Mouse (Mus musculus) gastrocnemius, postnatal 4 days (tissue): Measurements from ENCODE around the gene Ube2a. TPM values are rescaled to one million over a fixed set of nuclear protein-coding genes. Genes with fewer than 3 reads are reported as not detected.
A peak's percentile ranks its signal among the peaks of the same experiment; 100 is the strongest.
"Not testable (repeated sequence)": the region's sequence is repeated elsewhere in the genome, so short reads cannot be mapped to it uniquely, and the experiment has no call there.

Experiments used
- DNase-seq, 2 experiments: peaks; one replicate each; pipeline ENCODE4 v3.0.0; 2021 to 2022; ENCODE audit warnings: low spot score in 2 of 2, mixed read lengths in 2 of 2
- total RNA-seq, 2 experiments: library from RNA; stranded (reverse); gene quantifications; 2 replicates each; pipeline ENCODE4 v1.2.3; 2021

Ube2a gene
- total RNA-seq, 2 experiments from 2014 or later: 40.0 to 50.1 TPM

DNA sequence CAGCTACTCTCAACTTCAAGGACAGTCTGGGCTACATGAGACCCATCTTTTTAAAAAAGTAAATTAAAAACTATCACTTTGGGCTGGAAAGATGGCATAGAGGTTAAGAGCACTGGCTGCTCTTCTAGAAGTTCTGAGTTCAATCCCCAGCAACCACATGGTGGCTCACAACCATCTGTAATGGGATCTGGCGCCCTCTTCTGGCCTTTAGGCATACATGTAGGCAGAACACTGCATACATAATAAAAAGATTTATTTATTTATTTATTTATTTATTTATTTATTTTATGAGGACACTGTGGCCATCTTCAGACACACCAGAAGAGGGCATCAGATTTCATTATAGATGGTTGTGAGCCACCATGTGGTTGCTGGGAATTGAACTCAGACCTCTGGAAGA, 25.2 kb downstream of the Ube2a start:
- not testable (repeated sequence) for DNase-seq

DNA sequence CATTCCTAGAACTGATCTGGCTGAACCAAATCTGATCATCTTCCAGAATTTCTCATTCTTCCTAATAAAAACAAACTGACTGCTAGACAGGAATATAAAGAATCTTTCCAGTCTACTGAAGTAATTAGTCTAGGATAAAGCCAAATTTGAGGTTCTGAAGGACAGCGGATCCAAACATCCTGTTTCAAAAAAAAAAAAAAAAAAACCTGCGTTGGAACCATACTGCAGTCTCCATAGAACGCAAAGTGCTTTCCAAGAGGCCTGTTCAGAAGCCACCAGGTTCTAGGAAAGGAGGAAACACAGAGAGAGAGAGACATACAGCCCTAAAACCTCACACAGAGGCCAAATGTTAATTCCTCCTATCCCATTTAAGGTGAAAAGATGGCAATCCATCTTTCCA, 28.0 kb downstream of the Ube2a start:
- no peak for DNase-seq

DNA sequence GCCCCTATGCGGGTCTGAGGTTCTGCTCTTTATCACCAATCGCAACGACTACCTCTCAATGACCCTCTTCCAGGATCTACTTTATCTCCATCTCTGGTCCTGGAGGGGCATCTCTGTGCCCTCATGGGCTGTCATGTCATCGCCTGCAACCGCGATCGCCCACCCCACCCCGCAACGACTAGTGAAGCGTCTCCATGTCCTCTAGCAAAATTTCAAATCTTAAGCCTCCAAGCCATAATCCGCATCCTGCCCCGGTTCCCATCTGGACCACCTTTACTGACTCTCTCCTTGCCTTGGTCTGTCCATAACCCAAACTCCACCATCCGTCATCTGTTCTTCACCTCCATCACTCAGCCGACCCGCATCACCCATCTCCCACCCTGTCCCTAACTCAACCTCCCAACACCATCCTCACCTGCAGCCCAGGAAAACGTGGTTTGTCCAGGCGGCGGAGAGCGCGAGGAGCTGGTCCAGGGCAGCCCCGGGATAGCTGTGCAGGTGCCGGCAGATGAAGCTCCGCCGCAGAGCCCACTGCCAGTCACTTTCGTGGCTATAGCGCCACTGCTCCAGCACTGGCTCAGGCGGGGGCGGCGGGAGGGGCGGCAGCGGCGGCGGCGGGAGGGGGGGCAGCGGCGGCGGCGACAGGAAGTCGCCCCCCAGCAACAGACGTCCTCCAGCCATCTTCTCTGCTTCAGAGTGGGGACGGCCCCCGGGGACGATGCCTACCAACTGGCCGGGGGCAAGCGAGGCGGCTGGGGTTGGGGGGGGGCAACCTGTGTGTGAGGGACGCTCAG, 28.8 kb downstream of the Ube2a start, which contains the start of gene Nkrf:
Nkrf (minus strand) TSS at position 579 of the 794 bp plus-strand sequence.
- peak in 1 of 2 experiments; percentile 15 for DNase-seq

- DNase-seq: peak; percentile 80 to 86
Measured at GRCm38 (mm10) chrX:36903115-36903768, 29.5 kb downstream of the Ube2a start.

DNA sequence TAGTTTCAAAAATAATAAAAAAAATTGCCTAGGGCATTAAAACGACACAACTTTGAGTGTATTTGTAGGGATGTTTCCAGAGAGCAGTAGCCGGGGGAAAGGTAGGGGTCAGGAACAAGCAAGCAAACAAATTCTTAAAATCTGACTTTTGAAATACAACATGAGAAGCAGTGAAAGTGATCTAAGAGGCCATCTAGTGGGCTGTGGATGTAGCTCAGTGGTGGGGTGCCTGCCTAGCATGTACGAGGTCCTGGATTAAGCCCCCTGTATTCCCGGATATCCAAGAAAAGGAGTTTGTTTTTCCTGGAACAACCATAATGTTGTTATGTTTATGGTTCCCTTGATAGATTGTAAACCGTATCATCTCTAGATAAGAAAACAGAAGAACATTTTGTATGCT, 32.8 kb downstream of the Ube2a start:
- DNase-seq: no peak

- DNase-seq: peak in 1 of 2 experiments; percentile 29
Measured at GRCm38 (mm10) chrX:36911343-36911742, 37.6 kb downstream of the Ube2a start.

DNA sequence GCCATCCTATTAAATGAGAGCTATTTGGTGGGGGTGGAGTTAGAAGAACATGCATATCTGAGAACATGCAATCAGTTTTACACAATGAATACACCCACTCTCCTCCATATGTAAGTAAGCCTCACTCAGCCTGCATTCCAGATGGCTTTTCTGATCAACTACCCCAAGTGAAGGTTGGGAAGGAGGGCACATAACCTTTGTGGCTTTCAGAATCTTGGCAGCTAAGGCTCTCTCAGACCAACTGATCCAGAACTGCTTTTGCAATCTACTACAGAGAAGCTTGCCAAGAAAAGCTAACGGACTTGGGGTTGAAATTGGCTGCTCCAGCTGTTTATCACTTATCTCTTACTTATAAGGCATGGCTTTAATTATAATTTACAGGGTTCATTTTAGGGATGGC, 44.0 kb downstream of the Ube2a start:
- DNase-seq: no peak

DNA sequence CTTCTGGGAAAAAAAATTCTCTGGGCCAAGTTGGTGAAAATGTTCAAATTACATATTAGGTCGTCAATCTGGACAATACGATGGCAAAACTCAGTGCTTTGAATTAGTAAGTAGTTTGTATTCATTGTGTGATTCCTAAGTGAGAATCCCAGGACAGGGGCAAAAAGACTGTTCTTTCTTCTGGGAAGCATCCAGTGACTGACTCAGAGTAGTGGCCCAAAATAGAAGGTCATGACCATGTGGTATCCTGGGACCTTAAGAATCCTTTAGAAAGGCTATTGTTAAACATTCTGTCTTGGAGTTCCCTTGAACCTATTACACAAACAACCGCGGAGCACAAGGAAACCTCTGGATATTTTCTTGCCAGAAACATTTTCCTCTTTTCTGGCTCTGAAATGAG, 47.6 kb downstream of the Ube2a start:
- no peak for DNase-seq

GRCm38 (mm10) chrX:36928791-36929190, 55.1 kb downstream of the Ube2a start:
- no peak for DNase-seq

GRCm38 (mm10) chrX:36929694-36930093, 56.0 kb downstream of the Ube2a start:
- no peak for DNase-seq

- no peak for DNase-seq
Measured at GRCm38 (mm10) chrX:36930574-36930973, 56.9 kb downstream of the Ube2a start.

Other genes starting within 250 kb of the Ube2a start
- gene Akap17b, start 228.5 kb upstream of the Ube2a start, total RNA-seq: 1 to 10 TPM; 1.5 to 2.0 TPM
- gene Slc25a43, start 130.2 kb upstream of the Ube2a start, total RNA-seq: under 1 TPM; 0.25 to 0.36 TPM
- 100 to 1,000 TPM; 291 to 333 TPM for gene Slc25a5, start 78.2 kb upstream of the Ube2a start, total RNA-seq
- 10 to 100 TPM; 16.1 to 16.8 TPM for gene C330007P06Rik, start 211 bp downstream of the Ube2a start, total RNA-seq
- 1 to 10 TPM; 3.5 to 4.1 TPM for gene Nkrf, start 29.0 kb downstream of the Ube2a start, total RNA-seq
- 10 to 100 TPM; 24.9 to 26.2 TPM for gene Sept6, start 117.9 kb downstream of the Ube2a start, total RNA-seq
- under 1 TPM in 1 of 2 experiments, not detected in 1; 0.34 TPM for gene Sowahd, start 174.9 kb downstream of the Ube2a start, total RNA-seq
- gene Rpl39, start 211.5 kb downstream of the Ube2a start, total RNA-seq: 100 to 1,000 TPM; 697 to 727 TPM
- gene Upf3b, start 236.4 kb downstream of the Ube2a start, total RNA-seq: 10 to 100 TPM; 10.9 to 14.7 TPM